In the genomic region with DNA sequence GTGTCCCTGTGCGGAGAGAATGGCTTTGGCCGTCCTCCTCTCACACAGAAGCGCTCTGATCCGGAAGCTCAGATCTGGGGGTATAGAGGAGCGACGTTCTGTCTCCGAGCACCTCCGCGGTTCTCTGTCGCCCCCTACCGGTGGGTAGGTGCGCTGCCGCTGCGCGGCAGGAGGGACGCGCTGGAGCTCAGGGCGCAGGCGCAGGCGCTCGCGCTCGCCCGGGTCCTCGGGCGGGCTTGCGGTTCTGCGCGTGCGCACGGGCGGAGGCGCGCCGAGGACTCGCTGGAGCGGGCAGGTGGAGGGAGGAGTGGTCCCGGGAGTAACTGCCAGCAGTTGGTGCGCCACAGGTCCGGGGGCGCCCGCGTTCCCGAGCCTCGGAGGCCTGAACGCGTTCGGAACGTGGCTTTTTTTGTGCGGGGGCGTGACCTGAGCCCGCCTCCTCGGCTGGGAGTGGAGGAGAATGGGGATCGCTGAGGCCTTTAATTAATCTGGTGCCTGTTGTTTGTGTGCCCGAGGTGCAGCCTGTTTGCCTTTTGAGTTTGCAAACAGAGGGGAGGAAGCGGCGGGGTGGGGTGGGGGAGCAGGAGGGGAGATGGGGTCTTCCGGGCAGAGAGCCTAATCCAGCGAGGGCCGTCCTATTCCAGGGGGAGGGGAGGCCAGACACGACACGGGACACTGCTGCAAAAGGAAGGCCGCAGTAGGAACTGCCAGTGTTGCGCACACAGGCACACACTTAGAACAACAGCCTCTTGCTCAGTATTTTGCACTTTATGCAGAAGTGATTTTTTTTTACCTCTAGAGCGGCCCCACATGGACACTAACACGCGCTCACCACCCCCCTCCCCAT, we compare ENCODE assay signal across 8 mouse cellular contexts. TPM values are rescaled to one million over a fixed set of nuclear protein-coding genes. Genes with fewer than 3 reads are reported as not detected.
DNase-seq lines count a peak whose midpoint lies in the region; ATAC-seq and TF ChIP-seq lines count a peak whose summit lies in the region.

A gene (plus strand): TSS at position 212 of the 847 bp plus-strand sequence.

- WGBS in heart, embryonic 12.5 days: under 1% methylated on average over 67 of the region's 67 CpGs
- WGBS in kidney, postnatal 0 days: under 1% methylated on average over 67 of the region's 67 CpGs
- WGBS in liver, embryonic 11.5 days: under 1% methylated on average over 67 of the region's 67 CpGs
- WGBS in stomach, embryonic 14.5 days: under 1% methylated on average over 67 of the region's 67 CpGs

- H3K27ac ChIP-seq in heart, embryonic 12.5 days (ENCODE audit: poor library complexity, severe bottlenecking): peak within 1 kb of the TSS; percentile 83
- peak within 1 kb of the TSS; percentile 85 for H3K27ac ChIP-seq in kidney, postnatal 0 days
- H3K27ac ChIP-seq in liver, embryonic 11.5 days (ENCODE audit: low read depth, low read length): no peak within 1 kb of the TSS; the same call in 1 of the 2 replicates
- peak within 1 kb of the TSS; percentile 55; the same call in 1 of the 2 replicates for H3K27ac ChIP-seq in stomach, embryonic 14.5 days (ENCODE audit: low read length)

- no peaks in the 10 kb centered on the region for H3K79me2 ChIP-seq in C2C12 (ENCODE audit: control insufficient read depth, insufficient read depth)

- H3K4me2 ChIP-seq in heart, embryonic 12.5 days: peak within 1 kb of the TSS; percentile 85
- peak within 1 kb of the TSS; percentile 81 for H3K4me2 ChIP-seq in kidney, postnatal 0 days (ENCODE audit: low read length)
- H3K4me2 ChIP-seq in liver, embryonic 11.5 days: peak within 1 kb of the TSS; percentile 70
- peak within 1 kb of the TSS; percentile 79 for H3K4me2 ChIP-seq in stomach, embryonic 14.5 days (replicated peaks; ENCODE audit: low read depth, low read length)

- H3K36me3 ChIP-seq in C2C12 (ENCODE audit: control insufficient read depth, insufficient read depth): no peaks in the 10 kb centered on the region
- no peaks in the 10 kb centered on the region for H3K36me3 ChIP-seq in erythroblast, embryonic 14.5 days (ENCODE audit: control insufficient read depth)
- 0 out of 2 replicates have a peak, but pooled peaks cover 5% of the 10 kb centered on the region for H3K36me3 ChIP-seq in heart, embryonic 12.5 days
- no peaks in the 10 kb centered on the region for H3K36me3 ChIP-seq in kidney, postnatal 0 days (ENCODE audit: insufficient read depth, low read length)
- H3K36me3 ChIP-seq in liver, embryonic 11.5 days (ENCODE audit: control insufficient read depth, insufficient read depth, low read length): no peaks in the 10 kb centered on the region
- H3K36me3 ChIP-seq in stomach, embryonic 14.5 days (ENCODE audit: control insufficient read depth, insufficient read depth, low read length): no peaks in the 10 kb centered on the region

- H3K4me1 ChIP-seq in erythroblast, embryonic 14.5 days (ENCODE audit: control insufficient read depth): peaks cover 18% of the 10 kb centered on the region
- H3K4me1 ChIP-seq in heart, embryonic 12.5 days (replicated peaks): peaks cover 6% of the 10 kb centered on the region; the same call in 1 of the 2 replicates
- 0 out of 2 replicates have a peak, but pooled peaks cover 4% of the 10 kb centered on the region for H3K4me1 ChIP-seq in kidney, postnatal 0 days (replicated peaks; ENCODE audit: insufficient read depth, low read length)
- H3K4me1 ChIP-seq in liver, embryonic 11.5 days (replicated peaks; ENCODE audit: control insufficient read depth, insufficient read depth, low read length): 0 out of 2 replicates have a peak, but pooled peaks cover 3% of the 10 kb centered on the region
- peaks cover 5% of the 10 kb centered on the region; the same call in 1 of the 2 replicates for H3K4me1 ChIP-seq in stomach, embryonic 14.5 days (ENCODE audit: control insufficient read depth, insufficient read depth, low read length)

- peak; percentile 87 for TF ChIP-seq POLR2A in brain, embryonic 14.5 days (IDR thresholded peaks at IDR 0.05; ENCODE audit: borderline replicate concordance, extremely low read depth, insufficient read depth, insufficient read length, poor library complexity, severe bottlenecking)

- peak within 1 kb of the TSS; percentile 83 for H3K9ac ChIP-seq in heart, embryonic 12.5 days
- H3K9ac ChIP-seq in kidney, postnatal 0 days (ENCODE audit: low read depth, low read length): peak within 1 kb of the TSS; percentile 75
- peak within 1 kb of the TSS; percentile 81 for H3K9ac ChIP-seq in liver, embryonic 11.5 days (ENCODE audit: low read depth, low read length)
- H3K9ac ChIP-seq in stomach, embryonic 14.5 days (replicated peaks; ENCODE audit: low read depth, low read length): peak within 1 kb of the TSS; percentile 63

- H3ac ChIP-seq in C2C12 (ENCODE audit: control insufficient read depth, insufficient read length, low read depth): peak within 1 kb of the TSS; percentile 52

- no peaks in the 10 kb centered on the region for H3K9me3 ChIP-seq in erythroblast, embryonic 14.5 days (ENCODE audit: control insufficient read depth, low read length)
- H3K9me3 ChIP-seq in heart, embryonic 12.5 days (replicated peaks): no peaks in the 10 kb centered on the region
- no peaks in the 10 kb centered on the region for H3K9me3 ChIP-seq in kidney, postnatal 0 days (replicated peaks; ENCODE audit: low read length)
- no peaks in the 10 kb centered on the region for H3K9me3 ChIP-seq in liver, embryonic 11.5 days (ENCODE audit: control insufficient read depth, low read length)
- no peaks in the 10 kb centered on the region for H3K9me3 ChIP-seq in stomach, embryonic 14.5 days (ENCODE audit: control insufficient read depth, low read depth, low read length)

- peak; percentile 93 for ATAC-seq in heart, embryonic 12.5 days (ENCODE audit: insufficient number of reproducible peaks, low FRiP score)
- ATAC-seq in kidney, postnatal 0 days (replicated peaks; ENCODE audit: low FRiP score, low read depth): peak; percentile 95
- peak; percentile 98 for ATAC-seq in liver, embryonic 11.5 days (replicated peaks; ENCODE audit: low FRiP score)
- ATAC-seq in stomach, embryonic 14.5 days (ENCODE audit: insufficient number of reproducible peaks, insufficient read depth, low FRiP score, low read depth): peak; percentile 95

- H3K27me3 ChIP-seq in C2C12 (ENCODE audit: control insufficient read depth, insufficient read depth, insufficient read length): peaks cover 38% of the 10 kb centered on the region
- no peaks in the 10 kb centered on the region for H3K27me3 ChIP-seq in erythroblast, embryonic 14.5 days (ENCODE audit: control insufficient read depth)
- no peaks in the 10 kb centered on the region for H3K27me3 ChIP-seq in heart, embryonic 12.5 days (replicated peaks)
- no peaks in the 10 kb centered on the region for H3K27me3 ChIP-seq in kidney, postnatal 0 days (ENCODE audit: insufficient read depth, low read length)
- H3K27me3 ChIP-seq in liver, embryonic 11.5 days (replicated peaks; ENCODE audit: control insufficient read depth, insufficient read depth, low read length): no peaks in the 10 kb centered on the region
- H3K27me3 ChIP-seq in stomach, embryonic 14.5 days (ENCODE audit: control insufficient read depth, insufficient read depth, low read length): no peaks in the 10 kb centered on the region

- H3K4me3 ChIP-seq in C2C12 (ENCODE audit: insufficient read depth, poor library complexity, severe bottlenecking): peak within 1 kb of the TSS; percentile 44
- peak within 1 kb of the TSS; percentile 83 for H3K4me3 ChIP-seq in erythroblast, embryonic 14.5 days (replicated peaks)
- H3K4me3 ChIP-seq in heart, embryonic 12.5 days: peak within 1 kb of the TSS; percentile 71
- H3K4me3 ChIP-seq in kidney, postnatal 0 days (replicated peaks; ENCODE audit: low read depth, low read length): peak within 1 kb of the TSS; percentile 61
- peak within 1 kb of the TSS; percentile 62 for H3K4me3 ChIP-seq in liver, embryonic 11.5 days (ENCODE audit: low read depth, low read length)
- peak within 1 kb of the TSS; percentile 65 for H3K4me3 ChIP-seq in stomach, embryonic 14.5 days (ENCODE audit: low read depth, low read length)

- TF ChIP-seq CTCF in C2C12 (IDR thresholded peaks at IDR 0.05; ENCODE audit: control insufficient read depth, insufficient read depth, insufficient read length): peak; percentile 97
- TF ChIP-seq CTCF in brain, embryonic 14.5 days (IDR thresholded peaks at IDR 0.05; ENCODE audit: borderline replicate concordance, extremely low read depth, insufficient read depth, insufficient read length): peak; percentile 99
- peak; percentile 94 for TF ChIP-seq CTCF in kidney, postnatal 0 days (IDR thresholded peaks at IDR 0.05; ENCODE audit: low read depth)

- peak; percentile 96 for DNase-seq in brain, embryonic 14.5 days (ENCODE audit: low read depth)
- DNase-seq in kidney, postnatal 0 days (ENCODE audit: low spot score): peak; percentile 96
- peak; percentile 90 for DNase-seq in liver, embryonic 11.5 days (ENCODE audit: low spot score)
- DNase-seq in naive thymus-derived CD4-positive, alpha-beta T cell, adult 2 months (ENCODE audit: low read depth): peak; percentile 98

- H3K79me3 ChIP-seq in C2C12 (ENCODE audit: low read depth): no peaks in the 10 kb centered on the region

TF ChIP-seq in C2C12, 6 proteins besides CTCF, POLR2A, EP300 and RAD21:
- no peak for TF ChIP-seq CEBPB (IDR thresholded peaks at IDR 0.05; ENCODE audit: low read depth)
- no peak for TF ChIP-seq MAX (IDR thresholded peaks at IDR 0.05)
- no peak for TF ChIP-seq MYOG (IDR thresholded peaks at IDR 0.05; ENCODE audit: control insufficient read depth, extremely low read depth, insufficient read length)
- no peak for TF ChIP-seq USF1 (IDR thresholded peaks at IDR 0.05; ENCODE audit: low read depth)
- TF ChIP-seq MYOD1 (IDR thresholded peaks at IDR 0.05; ENCODE audit: control insufficient read depth, insufficient read length, low read depth): no peak

RNA-seq across cellular contexts. Expression of the gene that starts here (rescaled TPM):
- polyA plus RNA-seq in C2C12 (2012; fragmentation: generic; extraction: Trizol): 7.6 TPM
- 57.7 and 79.8 TPM in 2 replicates for polyA plus RNA-seq in brain, embryonic 14.5 days (2012; rRNA removed)
- polyA plus RNA-seq in erythroblast, embryonic 14.5 days (2012): 0.37 and 0.53 TPM in 2 replicates
- 28.5 and 32.2 TPM in 2 replicates for polyA plus RNA-seq in heart, embryonic 12.5 days (2016; fragmentation: Nextera tagmentation; extraction: Ambion mirVana)
- polyA plus RNA-seq in kidney, postnatal 0 days (2015; fragmentation: Nextera tagmentation; extraction: Ambion mirVana): 55.0 and 58.3 TPM in 2 replicates
- polyA plus RNA-seq in liver, embryonic 11.5 days (2014; fragmentation: Nextera tagmentation; extraction: Ambion mirVana): 25.7 and 28.0 TPM in 2 replicates
- 37.2 and 43.0 TPM in 2 replicates for polyA plus RNA-seq in stomach, embryonic 14.5 days (2014; fragmentation: Nextera tagmentation; extraction: Ambion mirVana)
